Mouse (Mus musculus): Measurements from ENCODE around the gene Cacna1c. TPM values are rescaled to one million over a fixed set of nuclear protein-coding genes. Genes with fewer than 3 reads are reported as not detected.

Gene Cacna1c
- polyA plus RNA-seq, 1 experiment from 2014 or later, result 2.1 TPM

DNA sequence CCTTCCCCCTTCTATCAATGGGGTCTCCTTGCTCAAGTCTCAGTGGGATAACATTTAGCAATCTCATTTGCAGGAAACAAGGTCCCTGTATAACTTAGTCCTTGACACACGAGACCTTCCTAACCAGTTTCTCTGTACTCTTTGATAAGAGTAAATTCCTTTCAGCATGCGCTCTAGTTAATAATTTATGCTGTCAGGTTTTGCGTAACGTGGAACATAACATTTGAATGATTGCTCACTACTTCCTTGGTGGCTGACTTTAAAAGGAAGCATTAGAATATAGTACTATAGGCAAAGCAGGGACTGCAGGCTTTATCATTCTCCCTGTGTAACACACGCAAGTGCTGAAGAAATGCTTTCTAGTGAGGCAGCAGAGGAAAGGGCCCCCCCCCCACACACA lies 232.9 kb downstream of the Cacna1c start:
- ATAC-seq (no peak), DNase-seq (ENCODE audit: low read depth, low spot score) (no peak)
- POLR2A ChIA-PET, result no interaction called here
- no peak for TF ChIP-seq CTCF (IDR thresholded peaks at IDR 0.05)
- no peaks in the 10 kb centered on the region for H3K27me3 ChIP-seq
- in situ Hi-C loops (cut with MboI; ENCODE audit: low pct_unique_long_range_greater_than_20kb), result no loop called here
- CTCF ChIA-PET, result interaction anchor here (1.6 kb wide), 1 partner anchor 16 kb away, joined by 3 read pairs; no protein-coding TSS in a partner anchor

DNA sequence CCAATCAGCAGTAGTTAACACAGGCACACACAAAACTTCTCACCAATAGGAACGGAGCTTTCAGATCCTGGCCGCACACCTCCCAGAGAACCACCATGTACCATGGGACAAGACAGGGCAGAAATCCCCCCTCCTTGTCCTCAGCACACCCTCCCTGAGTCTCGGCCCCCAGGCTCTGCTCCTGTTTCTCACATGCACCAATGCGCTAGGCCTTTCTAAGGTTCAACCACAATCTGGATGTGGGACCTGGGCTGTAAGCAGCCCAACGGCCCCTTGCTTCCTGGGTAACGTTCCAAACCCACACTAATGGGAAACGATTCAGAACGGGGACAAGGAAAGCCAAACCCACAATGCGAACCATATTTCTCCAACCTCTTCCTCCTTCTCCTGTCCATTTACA lies 237.7 kb downstream of the Cacna1c start:
- ChIA-PET CTCF (no interaction called here), POLR2A (no interaction called here)
- H3K27me3 ChIP-seq, result no peaks in the 10 kb centered on the region
- ATAC-seq (no peak), DNase-seq (ENCODE audit: low read depth, low spot score) (no peak)
- no peak for TF ChIP-seq CTCF (IDR thresholded peaks at IDR 0.05)
- in situ Hi-C loops (cut with MboI; ENCODE audit: low pct_unique_long_range_greater_than_20kb), result no loop called here

- ChIA-PET POLR2A (no interaction called here), CTCF (no interaction called here)
- no peaks in the 10 kb centered on the region for H3K27me3 ChIP-seq
- peak; percentile 28 for DNase-seq (ENCODE audit: low read depth, low spot score)
- in situ Hi-C loops (cut with MboI; ENCODE audit: low pct_unique_long_range_greater_than_20kb), result no loop called here
- TF ChIP-seq CTCF (IDR thresholded peaks at IDR 0.05), result no peak
- no peak for ATAC-seq
Observed at GRCm38 (mm10) chr6:118956234-118956633, 240.0 kb downstream of the Cacna1c start.

DNA sequence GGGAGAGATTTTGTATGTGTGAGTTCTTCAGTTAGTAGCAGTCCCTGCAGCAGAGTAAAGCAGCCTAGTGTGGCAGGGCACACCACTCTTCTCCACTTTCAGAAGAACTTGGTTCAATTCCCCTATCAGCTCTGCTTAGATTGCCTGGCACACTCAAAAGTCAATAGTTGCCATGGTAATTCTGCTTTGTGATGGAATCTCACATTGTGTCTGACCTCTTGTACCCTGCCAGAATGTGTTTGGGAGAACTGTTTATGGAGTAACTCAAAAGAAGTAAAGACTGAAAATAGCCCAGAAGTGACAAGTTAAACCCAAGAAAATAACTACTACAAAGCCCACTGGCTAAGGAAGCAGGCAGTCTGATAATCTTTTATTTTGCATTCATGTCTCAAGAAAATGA lies 240.4 kb downstream of the Cacna1c start:
- ChIA-PET POLR2A (no interaction called here), CTCF (no interaction called here)
- DNase-seq (ENCODE audit: low read depth, low spot score) (no peak), ATAC-seq (no peak)
- in situ Hi-C loops (cut with MboI; ENCODE audit: low pct_unique_long_range_greater_than_20kb), result no loop called here
- H3K27me3 ChIP-seq, result no peaks in the 10 kb centered on the region
- TF ChIP-seq CTCF (IDR thresholded peaks at IDR 0.05), result no peak

DNA sequence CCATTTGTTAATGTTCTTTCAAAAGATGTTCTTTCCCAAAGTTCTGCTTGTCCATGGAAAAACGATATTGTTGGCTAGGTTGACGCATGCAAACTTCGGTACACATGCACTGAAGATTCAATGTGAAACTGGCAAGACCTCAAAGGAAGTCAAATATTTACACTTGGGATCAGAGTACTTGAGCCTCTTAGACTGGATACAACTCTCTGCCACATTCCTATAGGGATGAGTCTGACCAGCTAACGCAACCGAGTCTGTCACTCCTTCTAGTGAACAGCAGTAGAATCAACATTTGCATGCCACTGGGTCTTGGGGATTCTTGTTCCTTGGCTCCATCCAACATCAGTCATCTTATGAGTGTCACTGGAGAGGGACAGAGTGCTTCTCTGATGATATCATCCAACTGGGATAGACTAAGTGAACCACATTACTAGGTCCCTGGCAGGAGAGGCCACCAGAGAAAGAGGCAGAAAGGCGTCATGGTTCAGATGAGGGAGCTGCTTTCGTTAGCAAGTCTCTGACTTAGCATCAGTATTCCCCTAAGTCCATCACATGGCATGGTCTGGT lies 241.1 kb downstream of the Cacna1c start:
- no peak for TF ChIP-seq CTCF (IDR thresholded peaks at IDR 0.05)
- POLR2A ChIA-PET, result no interaction called here
- in situ Hi-C loops (cut with MboI; ENCODE audit: low pct_unique_long_range_greater_than_20kb), result no loop called here
- DNase-seq (ENCODE audit: low read depth, low spot score) (peak; percentile 19), ATAC-seq (no peak)
- CTCF ChIA-PET, result no interaction called here
- no peaks in the 10 kb centered on the region for H3K27me3 ChIP-seq

DNA sequence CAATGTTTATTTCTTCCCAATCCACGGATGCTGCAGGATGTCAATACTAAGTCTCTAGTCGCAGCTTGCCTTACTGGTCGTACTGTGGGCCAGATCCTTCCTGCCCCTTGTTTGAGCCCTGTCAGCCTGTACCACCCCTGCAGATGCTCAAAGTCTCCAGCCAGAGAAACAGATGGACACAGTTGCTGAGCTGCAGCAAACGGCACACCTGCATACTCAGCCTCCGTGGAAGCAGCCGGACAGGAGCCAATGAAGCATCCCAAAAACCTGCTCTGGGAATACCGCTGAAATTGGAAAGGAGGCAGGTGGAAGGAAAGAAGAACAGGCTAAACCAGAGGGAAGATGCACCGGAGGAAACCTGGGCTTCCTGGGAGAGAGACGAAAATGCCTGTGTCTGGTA lies 243.8 kb downstream of the Cacna1c start:
- ChIA-PET CTCF (no interaction called here), POLR2A (no interaction called here)
- in situ Hi-C loops (cut with MboI; ENCODE audit: low pct_unique_long_range_greater_than_20kb), result no loop called here
- ATAC-seq, result no peak
- no peak for DNase-seq (ENCODE audit: low read depth, low spot score)
- H3K27me3 ChIP-seq, result no peaks in the 10 kb centered on the region
- no peak for TF ChIP-seq CTCF (IDR thresholded peaks at IDR 0.05)

- ChIA-PET POLR2A (no interaction called here), CTCF (no interaction called here)
- DNase-seq (ENCODE audit: low read depth, low spot score) (no peak), ATAC-seq (no peak)
- in situ Hi-C loops (cut with MboI; ENCODE audit: low pct_unique_long_range_greater_than_20kb), result no loop called here
- H3K27me3 ChIP-seq, result no peaks in the 10 kb centered on the region
- no peak for TF ChIP-seq CTCF (IDR thresholded peaks at IDR 0.05)
Observed at GRCm38 (mm10) chr6:118950190-118950589, 246.0 kb downstream of the Cacna1c start.

GRCm38 (mm10) chr6:118947286-118947685 lies 248.9 kb downstream of the Cacna1c start:
- DNase-seq (ENCODE audit: low read depth, low spot score), result no peak
- POLR2A ChIA-PET, result no interaction called here

DNA sequence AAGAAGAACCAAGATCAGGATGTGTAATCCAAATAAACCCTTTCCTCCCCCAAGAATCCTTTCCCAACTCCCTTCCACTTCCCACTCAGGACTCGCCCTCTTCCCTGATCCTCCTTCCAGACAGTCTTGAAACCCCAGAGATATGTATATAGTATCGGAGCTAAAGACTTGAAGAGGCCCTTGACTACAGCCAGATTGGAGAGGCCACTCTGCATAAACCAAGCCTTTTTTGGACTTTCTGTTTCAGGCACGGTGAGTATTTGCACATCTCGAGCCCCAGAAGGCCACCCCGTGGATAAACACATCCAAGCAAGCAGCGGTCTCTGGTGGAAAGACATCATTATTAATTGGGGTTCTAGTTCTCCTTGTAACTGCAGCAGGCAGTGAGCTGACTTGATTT lies 249.6 kb downstream of the Cacna1c start:
- no peaks in the 10 kb centered on the region for H3K27me3 ChIP-seq
- ATAC-seq, result no peak
- ChIA-PET POLR2A (no interaction called here), CTCF (interaction anchor here (1.4 to 1.7 kb wide), 2 partner anchors 14 to 17 kb away, joined by 3 read pairs; no protein-coding TSS in a partner anchor)
- DNase-seq (ENCODE audit: low read depth, low spot score), result no peak
- in situ Hi-C loops (cut with MboI; ENCODE audit: low pct_unique_long_range_greater_than_20kb), result no loop called here
- TF ChIP-seq CTCF (IDR thresholded peaks at IDR 0.05), result no peak

More at GRCm38 (mm10) chr6:118947286-118947685, 248.9 kb downstream of the Cacna1c start:
- TF ChIP-seq CTCF (IDR thresholded peaks at IDR 0.05), result no peak
- no peak for ATAC-seq
- in situ Hi-C loops (cut with MboI; ENCODE audit: low pct_unique_long_range_greater_than_20kb), result no loop called here
- CTCF ChIA-PET, result interaction anchor here (1.4 to 1.7 kb wide), 2 partner anchors 13 to 17 kb away, joined by 3 read pairs; no protein-coding TSS in a partner anchor
- H3K27me3 ChIP-seq, result no peaks in the 10 kb centered on the region

DNA sequence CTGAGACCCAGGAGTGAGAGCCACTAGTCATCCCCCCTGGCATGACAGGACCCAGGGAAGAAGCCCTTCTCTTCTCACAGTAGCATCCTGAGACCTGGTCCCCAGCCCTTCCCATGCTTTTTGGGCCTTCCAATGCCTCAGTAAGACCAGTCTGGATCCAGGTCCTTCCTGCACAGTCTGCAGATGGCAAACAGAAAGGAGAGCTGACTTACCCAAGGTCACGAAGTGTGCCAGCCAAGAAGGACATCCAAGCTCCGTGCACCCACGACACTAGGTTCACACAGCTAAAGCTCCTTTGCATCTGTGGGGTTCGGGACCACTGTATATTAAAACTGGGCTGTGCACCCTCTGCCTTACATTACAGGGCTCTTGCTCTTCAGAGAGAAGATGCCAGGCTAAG lies 252.1 kb downstream of the Cacna1c start:
- no peak for ATAC-seq
- POLR2A ChIA-PET, result no interaction called here
- no peak for TF ChIP-seq CTCF (IDR thresholded peaks at IDR 0.05)
- in situ Hi-C loops (cut with MboI; ENCODE audit: low pct_unique_long_range_greater_than_20kb), result no loop called here
- DNase-seq (ENCODE audit: low read depth, low spot score), result no peak
- CTCF ChIA-PET, result no interaction called here
- no peaks in the 10 kb centered on the region for H3K27me3 ChIP-seq

DNA sequence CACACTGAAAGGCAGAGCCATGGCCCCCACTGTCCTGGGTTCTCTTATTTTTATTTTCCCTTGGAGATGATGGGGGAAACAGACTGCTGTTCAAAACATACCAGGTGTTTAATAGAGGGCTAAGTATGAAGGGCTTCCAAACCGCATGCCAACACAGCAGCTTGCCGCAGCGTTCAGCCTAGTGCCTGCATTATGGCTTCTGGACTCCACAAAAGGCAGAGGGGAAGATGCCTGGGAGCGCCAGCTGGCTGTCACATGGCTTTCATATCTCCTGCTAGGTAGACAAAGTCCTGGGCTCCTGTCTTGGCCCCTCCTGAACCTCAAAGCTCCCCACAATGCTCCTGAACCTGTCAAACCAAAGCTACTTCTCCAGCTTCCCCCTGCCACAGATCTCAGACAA lies 254.4 kb downstream of the Cacna1c start:
- ATAC-seq (no peak), DNase-seq (ENCODE audit: low read depth, low spot score) (no peak)
- TF ChIP-seq CTCF (IDR thresholded peaks at IDR 0.05), result no peak
- H3K27me3 ChIP-seq, result no peaks in the 10 kb centered on the region
- ChIA-PET POLR2A (no interaction called here), CTCF (interaction anchor here (0.9 kb wide), 1 partner anchor 13 kb away, joined by 3 read pairs; no protein-coding TSS in a partner anchor)
- in situ Hi-C loops (cut with MboI; ENCODE audit: low pct_unique_long_range_greater_than_20kb), result no loop called here

DNA sequence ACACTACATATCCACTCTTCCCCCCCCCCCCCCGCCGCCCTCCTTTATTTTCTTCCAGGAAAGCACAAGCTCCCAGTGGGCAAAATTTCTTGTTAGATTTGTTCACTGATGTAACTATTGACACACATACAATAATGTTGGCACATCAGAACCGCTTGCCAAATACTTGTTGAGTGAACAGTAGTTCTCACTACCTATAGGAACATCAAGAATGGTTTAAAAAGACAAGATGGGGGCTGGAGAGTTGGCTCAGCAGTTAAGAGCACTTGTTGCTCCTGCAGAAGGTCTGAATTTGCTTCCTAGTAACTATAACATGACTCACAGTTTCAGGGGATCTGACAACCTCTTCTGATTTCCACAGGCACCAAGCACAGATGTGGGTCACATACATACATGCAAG lies 255.2 kb downstream of the Cacna1c start:
- in situ Hi-C loops (cut with MboI; ENCODE audit: low pct_unique_long_range_greater_than_20kb), result no loop called here

More for the DNA sequence above, 255.2 kb downstream of the Cacna1c start:
- no peak for TF ChIP-seq CTCF (IDR thresholded peaks at IDR 0.05)
- ATAC-seq (no peak), DNase-seq (ENCODE audit: low read depth, low spot score) (no peak)
- ChIA-PET POLR2A (no interaction called here), CTCF (no interaction called here)
- H3K27me3 ChIP-seq, result no peaks in the 10 kb centered on the region

Measured in Patski (cell line).